Mouse (Mus musculus): ENCODE data around the gene Sox2. TPM values are rescaled to one million over a fixed set of nuclear protein-coding genes. Genes with fewer than 3 reads are reported as not detected.

The Sox2 gene
- total RNA-seq, 2 experiments from 2014 or later = 50.8 to 52.7 TPM

GRCm38 (mm10) chr3:34691703-34692393, 41.6 kb downstream of the Sox2 start:
- DNase-seq (ENCODE audit: low spot score in 2 of 2) = peak; percentile 45 to 53

GRCm38 (mm10) chr3:34692394-34692745, 42.2 kb downstream of the Sox2 start:
- DNase-seq (ENCODE audit: low spot score in 2 of 2) = no peak

Small RNA genes lying within 50 kb of the gene (microRNA-seq; reads per million reads assigned to microRNA genes)
- gene Mir1897 = 0 to 0.20 reads per million in 2 experiments

Measured in layer of hippocampus, postnatal 10 days (tissue).